Mouse (Mus musculus): ENCODE measurements around the gene Yeats2.

Yeats2 gene

GRCm38 (mm10) chr16:20279395-20279794, 138.5 kb downstream of the Yeats2 start:
- DNase-seq (ENCODE audit: extremely low read depth, low read depth, low spot score), result no peak

DNA sequence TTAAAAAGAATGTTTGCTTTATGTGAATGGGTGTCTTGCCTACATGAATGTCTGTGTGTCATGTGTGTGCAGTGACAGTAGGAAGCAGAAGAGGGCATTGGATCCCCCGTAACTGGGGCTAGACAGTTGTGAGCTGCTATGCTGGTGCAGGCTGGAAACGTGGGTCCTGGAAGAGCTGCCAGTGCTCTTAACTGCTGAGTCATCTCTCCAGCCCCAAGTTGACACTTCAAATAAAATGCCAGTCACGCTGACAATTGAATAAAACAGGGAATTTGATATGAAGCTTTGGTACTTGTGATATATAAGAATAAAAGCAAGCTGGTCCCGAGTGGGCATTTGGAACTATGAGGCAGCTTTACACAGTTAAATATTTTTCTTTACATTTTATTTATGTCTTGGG, 139.4 kb downstream of the Yeats2 start:
- DNase-seq (ENCODE audit: extremely low read depth, low read depth, low spot score), result no peak
